Mouse (Mus musculus) mouse trophoblast stem cell (cell line): ENCODE data around the gene Syne1.

ENCODE experiments used
- in situ Hi-C, 2 experiments: fragments of 300-500 bp; cut with MseI, MboI; formaldehyde crosslinking; loops; 2 replicates in 1 of 2; 3 replicates in 1 of 2; pipeline ENCODE4 v1.15.1; 2025

Syne1 gene

GRCm38 (mm10) chr10:5439802-5440350, 111.4 kb downstream of the Syne1 start:
- in situ Hi-C loops = no loop called here

DNA sequence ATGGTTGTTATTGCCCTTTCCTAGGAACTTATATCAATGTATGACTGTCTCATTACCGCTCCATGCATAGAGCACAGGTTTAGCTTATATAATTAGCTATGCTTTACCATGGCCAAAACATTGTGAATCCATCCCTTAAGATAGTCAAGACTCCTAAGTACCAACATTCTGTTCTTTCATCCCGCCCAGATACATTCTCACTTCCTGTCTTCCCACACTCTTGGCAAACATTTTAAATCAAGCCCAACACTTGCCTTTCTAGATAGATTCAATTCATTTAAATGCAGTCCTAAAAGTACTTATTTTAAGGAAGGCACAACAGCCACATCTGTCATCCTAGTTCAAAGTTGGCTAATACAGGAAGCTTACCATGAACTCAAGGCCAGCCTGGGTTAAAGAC, 113.5 kb downstream of the Syne1 start:
- in situ Hi-C loops = no loop called here

- in situ Hi-C loops = no loop called here
Measured at GRCm38 (mm10) chr10:5423984-5424383, 127.3 kb downstream of the Syne1 start.

- in situ Hi-C loops = no loop called here
Measured at GRCm38 (mm10) chr10:5415730-5416129, 135.6 kb downstream of the Syne1 start.

GRCm38 (mm10) chr10:5384131-5384776, 167.0 kb downstream of the Syne1 start:
- in situ Hi-C loops = no loop called here

- in situ Hi-C loops = no loop called here
Measured at GRCm38 (mm10) chr10:5381536-5381935, 169.7 kb downstream of the Syne1 start.

DNA sequence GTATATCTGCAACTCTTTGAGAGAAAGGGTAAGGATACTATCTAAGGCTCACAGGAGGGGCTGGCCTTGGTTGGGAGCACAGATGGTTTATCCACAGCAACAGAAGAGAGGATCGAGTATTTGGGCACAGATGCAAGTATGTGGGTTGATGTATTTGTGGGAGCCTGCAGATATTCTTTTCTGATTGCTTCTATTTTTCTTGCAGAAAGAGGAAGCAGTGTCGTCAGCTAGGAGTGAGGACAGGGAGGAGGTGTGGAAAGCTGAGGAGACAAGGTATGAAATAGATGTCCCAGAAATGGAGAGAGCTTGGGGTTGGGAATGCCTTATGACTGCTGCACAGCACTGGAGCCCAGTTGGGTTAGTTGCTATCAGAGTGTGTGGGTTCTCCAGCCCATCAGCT, 172.3 kb downstream of the Syne1 start:
- in situ Hi-C loops = no loop called here

DNA sequence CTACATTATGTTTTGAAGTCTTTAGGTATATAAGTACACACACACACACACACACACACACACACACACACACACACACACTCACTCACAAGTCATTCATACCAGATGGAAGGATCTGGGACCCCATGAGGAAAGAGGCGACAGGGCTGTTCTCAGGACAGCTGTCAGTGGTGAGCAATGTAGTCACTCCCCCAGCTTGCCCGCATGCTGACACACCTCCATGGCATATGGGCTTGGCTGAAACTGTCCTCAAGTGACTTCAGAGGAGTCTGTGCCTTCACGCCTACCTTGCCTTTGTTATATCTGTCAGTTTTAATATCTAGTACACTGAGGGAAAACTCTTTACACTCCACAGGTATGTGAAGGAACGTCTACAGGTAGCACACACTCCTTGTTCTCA, 181.7 kb downstream of the Syne1 start:
- in situ Hi-C loops = no loop called here

DNA sequence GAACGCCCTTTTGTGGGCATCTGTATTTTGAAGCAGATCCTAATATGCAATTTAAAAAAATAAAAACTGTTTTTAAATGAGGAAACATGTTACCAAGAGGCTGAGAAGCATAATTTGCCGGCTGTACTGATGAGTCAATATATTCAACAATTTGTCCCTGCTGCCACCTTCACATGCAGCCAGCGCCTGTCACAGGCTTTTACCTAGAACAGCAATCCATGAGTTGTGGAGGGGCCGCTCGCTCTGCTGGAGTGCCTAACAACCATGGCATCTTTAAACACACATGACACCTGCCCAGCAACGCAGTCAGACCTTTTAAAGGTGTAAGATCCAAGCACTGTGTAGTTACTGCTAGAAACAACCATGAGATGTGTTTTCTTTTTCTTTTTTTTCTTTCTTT, 183.0 kb downstream of the Syne1 start:
- in situ Hi-C loops = no loop called here

DNA sequence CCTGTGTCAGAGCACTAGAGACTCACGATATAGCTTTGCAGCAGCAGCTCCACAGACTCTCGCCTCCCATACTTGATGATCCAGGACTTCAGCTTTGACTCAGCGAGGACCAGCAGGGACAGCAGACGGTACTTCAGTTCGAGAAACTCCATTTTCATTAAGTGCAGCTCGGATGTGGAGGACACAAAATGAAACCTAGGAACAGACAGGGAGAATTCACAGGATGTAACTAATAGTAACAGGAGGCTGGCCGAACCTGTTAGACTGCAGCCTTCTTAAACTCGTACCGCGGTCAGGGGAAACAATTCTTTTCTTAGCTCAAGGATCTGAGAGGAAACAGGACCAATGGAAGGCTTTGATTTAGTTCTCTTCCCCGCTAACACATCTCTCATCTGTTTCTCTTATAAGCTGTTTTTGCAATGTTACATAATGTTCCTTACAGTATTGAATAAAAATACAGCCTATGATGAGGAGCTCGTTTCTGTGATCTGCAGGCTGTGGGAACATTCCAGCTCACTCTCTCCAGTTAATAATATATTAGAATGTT, 183.7 kb downstream of the Syne1 start:
- in situ Hi-C loops = no loop called here

DNA sequence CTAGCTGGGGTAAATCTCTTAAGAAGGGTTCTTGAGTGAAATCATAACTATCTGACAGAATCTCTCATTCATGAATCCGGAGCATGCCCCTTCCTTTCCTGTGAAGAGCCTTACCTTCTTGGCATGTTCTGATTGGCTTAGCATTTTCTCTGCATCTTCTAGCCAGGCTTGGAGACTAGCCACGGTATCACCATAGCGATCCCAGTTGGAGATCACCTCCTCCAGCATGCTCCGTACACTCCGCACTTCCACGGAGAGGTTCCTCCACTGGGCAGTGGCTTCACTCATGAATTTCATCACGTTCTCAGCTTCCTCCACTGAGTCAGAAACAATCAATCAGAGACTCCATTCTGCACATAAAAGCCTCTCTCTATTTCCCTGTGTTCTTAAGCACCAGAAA, 190.7 kb downstream of the Syne1 start:
- in situ Hi-C loops = no loop called here

DNA sequence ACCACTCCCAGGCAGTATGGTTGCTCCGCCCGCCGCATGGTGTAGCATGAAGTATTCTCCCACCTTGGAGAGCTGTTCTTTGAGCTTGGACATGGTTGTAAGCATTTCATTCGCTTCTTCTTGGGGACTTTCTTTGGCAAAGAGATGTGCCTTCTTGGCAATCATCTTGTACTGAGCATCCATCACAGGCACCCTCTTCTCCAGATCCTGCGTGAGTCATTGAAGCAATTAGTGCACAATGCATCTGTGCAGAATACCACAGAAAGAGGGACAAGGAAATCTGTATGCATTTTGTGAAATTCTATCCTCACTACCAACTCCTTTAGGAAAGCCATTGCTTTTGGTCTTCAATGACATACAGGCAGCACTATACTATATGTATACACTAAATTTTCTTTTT, 194.7 kb downstream of the Syne1 start:
- in situ Hi-C loops = no loop called here

DNA sequence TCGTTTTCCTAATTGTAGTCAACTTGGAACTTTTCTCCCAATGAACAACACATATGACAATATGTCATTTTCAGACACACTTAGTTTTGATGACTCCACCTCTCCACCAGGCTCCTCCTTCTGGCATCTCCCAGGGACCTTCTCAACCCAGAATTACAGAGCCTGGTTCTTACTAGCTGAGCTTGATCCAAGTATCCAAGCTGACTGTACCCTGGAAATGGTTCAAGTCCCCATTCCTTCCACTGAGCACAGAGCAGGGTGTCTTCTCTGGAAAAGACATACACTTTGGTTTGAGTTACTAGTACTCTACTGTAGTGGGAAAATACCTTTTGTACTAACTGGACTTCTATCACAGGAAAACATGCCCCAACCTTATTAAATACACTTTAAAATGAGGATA, 197.9 kb downstream of the Syne1 start:
- in situ Hi-C loops = no loop called here

- in situ Hi-C loops = no loop called here
Measured at GRCm38 (mm10) chr10:5346911-5347310, 204.4 kb downstream of the Syne1 start.

GRCm38 (mm10) chr10:5343211-5343610, 208.1 kb downstream of the Syne1 start:
- in situ Hi-C loops = no loop called here

GRCm38 (mm10) chr10:5336394-5336793, 214.9 kb downstream of the Syne1 start:
- in situ Hi-C loops = no loop called here

- in situ Hi-C loops = no loop called here
Measured at GRCm38 (mm10) chr10:5332801-5333200, 218.5 kb downstream of the Syne1 start.

DNA sequence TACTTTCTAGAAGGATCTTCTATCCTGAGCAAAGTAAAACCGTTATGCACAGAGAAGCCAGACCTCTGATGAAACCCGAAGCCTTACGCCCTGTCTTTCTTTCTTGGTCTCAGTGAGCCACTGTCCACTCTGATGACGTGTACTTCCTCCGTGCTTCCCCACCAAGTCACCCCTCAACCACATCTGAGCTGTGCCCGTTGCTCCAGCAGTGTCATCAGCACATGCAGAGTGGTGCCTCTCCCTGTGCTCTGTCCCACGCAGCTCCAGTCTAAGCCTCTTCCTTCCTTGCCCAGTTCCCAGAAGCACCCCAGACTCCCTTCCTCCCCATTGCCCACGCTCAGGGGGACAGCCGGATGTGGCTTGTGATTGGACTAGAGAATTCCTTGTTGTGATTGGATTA, 224.6 kb downstream of the Syne1 start:
- in situ Hi-C loops = no loop called here

DNA sequence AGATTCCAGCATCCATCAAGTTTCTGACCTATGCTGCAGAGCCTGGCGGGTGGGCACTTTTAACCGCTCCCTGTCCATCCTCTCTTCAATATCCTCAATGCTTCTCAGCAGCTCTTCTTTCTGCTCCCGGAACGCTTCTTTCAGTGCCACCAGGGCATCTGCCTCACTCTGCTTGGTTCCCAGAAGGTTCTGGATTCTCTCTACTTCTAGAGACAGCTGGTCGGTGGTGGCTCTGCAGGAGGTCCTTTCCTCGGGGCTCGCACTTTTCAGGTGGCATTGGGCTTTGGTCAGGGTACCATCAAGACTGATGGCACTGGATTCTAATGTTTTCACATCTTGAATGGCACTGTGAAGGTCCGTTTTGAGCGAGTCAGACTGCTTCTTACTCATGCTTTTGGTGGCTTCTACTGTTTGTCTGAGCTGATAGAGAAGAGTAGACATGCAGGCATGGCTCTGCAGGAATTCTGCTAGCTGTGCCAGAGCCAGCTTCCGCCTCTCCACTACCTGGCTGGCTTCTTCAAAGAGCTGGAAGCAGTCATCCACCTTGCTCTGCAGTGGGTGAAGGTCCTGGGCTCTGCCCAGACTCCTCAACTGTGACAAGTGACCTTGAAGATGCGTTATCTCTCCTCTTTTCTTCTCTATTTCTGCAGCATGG, 227.4 kb downstream of the Syne1 start:
- in situ Hi-C loops = no loop called here

DNA sequence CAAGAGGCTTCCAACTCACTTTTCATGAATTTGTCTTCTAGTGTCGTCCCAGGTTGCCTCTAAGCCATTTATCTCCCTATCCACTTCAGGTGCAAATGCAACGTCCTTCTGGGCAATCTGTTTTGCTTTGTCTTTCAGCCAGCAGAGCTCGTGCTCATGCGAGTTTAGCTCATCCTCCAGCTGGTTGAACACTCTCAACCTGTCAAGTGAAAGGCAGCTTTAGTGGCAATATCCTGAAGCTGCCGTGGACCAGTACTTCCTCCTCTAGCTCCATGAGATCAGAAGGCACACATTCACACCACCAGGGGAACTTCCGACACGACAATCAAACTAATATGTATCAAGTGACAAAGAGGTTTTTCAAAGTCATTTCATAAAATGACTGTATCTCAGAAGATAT, 228.7 kb downstream of the Syne1 start:
- in situ Hi-C loops = no loop called here

DNA sequence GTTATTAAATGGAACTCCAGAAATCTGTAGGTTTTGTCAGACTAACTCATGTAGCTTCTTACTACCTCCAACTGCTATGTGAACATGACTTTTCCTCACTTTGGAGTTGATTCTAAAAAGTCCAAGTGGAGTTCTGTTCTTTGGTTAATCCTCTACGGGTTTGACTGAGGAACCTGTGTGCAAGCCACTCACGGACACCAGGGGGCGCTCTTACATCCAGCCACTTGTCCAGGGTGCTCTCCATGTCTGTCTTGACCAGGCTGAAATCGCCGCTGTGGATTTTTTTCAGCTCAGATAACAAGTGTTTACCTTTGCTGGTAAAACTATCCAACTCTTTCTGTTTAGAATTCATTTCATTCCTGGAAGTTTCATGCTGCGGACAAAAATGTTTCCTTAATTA, 233.7 kb downstream of the Syne1 start:
- in situ Hi-C loops = no loop called here

DNA sequence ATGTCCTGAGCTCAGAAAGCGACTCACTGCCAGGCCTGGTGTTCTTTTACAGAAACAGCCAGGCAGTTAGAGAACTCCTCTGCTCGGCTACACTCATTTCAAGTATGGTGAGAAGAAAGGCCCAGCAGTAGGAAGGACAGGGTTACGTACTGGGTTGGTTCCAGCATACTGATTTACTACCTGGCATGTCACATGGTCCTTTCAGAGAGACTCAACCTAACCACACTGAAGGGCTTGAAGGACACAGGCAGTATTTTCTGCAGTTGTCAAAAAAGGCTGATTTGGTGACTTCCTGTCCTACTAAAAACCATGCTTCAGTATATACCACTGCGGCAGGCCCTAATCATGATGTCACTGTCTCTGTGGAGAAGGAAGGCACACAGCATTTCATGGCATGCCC, 238.8 kb downstream of the Syne1 start:
- in situ Hi-C loops = no loop called here
